Mouse (Mus musculus): ENCODE measurements around the gene Cd63.

Gene Cd63

DNA sequence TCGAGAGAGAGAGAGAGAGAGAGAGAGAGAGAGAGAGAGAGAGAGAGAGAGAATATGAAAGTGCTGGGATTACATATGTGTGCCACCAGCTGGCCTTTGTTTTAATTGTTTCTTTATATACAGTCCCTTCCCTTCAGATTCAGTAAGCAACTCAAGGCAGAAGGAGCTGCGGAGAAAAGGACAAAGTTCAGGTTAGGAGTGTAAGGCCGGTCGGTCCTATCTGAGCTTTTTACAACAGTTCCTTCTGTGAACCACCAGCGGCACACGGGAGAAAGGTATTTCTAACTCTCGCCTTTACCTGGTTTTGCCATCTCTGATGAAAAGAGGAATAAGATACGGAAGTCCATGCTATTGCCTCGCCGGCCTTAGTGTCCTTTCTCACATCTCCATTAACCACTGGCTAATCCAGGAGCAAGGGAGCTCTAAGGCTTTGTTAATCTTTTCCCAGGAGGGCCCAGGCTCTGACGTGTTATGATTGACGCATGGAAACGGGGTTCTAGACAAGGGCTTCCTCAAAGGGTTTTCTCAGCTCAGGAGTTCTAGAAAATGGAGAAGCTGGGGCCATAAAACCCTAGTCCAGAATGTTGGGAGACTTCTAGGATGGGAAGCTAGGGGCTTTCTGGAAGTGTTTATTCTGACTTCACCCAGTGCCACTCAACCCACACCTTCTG lies 8.1 kb downstream of the Cd63 start:
- DNase-seq: no peak

DNA sequence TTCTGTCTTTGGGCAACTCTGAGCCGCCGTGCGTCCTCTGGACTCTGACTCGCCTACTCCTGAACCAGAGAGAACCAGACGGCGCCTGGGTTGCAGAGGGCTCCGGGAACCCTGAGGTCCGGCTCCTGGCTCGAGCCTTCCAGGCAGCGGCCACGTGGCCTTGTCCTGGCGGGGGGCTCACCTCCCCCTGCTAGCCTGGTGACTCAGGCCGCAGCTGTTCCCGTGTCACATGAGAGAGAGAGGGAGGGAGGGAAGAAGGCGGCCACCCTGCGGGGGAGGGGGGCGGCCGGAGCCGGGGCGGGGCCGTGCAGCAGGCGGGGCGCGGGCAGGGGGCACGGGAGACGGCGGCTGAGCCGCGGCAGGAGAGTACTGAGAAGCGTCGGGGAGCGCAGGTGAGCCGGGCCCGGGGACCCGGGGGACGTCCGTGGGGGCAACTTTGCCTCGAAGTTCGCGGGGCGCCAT lies 8.8 kb downstream of the Cd63 start:
- peak; percentile 92 for DNase-seq

DNA sequence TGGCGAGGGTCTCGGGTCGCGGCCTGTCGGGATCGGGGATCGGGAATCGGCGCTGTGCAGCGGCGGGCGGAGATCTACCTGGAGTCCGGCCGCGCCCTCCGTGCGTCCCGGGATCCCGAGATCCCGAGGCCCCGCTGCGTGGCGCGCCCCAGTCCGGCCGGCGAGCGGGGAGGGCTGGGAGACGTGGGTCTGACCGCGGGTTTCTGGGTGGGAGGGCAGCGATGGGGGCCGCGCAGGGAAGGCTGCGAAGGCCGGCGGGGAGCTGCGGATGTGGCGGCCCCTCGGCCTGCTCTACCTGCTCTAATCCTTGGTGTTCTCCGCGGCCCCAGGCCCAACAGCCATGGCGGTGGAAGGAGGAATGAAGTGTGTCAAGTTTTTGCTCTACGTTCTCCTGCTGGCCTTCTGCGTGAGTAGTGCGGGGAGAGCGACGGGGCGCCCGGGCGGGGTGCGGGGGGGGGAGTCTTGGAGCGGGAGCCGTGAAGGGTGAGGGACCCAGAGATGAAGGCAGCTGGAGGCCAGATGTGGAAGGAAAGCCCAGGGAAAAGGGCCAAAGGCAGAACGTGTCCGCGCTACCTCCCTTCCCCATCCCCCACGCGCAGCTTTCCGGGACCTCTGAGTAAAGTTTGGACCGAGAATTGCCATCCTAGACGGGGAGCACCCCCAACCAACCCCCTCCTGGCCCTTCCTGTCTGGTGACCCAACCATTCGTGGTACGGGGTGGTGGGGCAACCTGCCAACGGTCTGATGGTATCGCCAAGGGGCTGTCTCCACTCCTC lies 9.5 kb downstream of the Cd63 start:
- peak; percentile 65 for DNase-seq

- DNase-seq: no peak
Observed at GRCm38 (mm10) chr10:128911430-128911829, 10.6 kb downstream of the Cd63 start.

DNA sequence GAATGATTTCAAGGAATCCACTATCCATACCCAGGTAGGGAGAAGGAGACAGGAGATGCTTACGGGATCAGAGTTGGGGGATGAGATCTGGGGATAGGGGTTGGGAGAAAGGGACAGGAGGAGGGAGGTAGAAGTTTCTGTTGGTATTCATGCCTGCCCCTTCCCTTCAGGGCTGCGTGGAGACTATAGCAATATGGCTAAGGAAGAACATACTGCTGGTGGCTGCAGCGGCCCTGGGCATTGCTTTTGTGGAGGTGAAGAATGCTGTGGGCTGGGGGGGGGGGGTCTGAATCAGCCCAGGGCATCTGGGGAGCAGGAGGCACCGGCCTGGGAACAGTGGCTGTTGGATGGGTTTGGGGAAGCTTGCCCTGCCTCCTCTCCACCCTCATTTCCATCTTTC lies 11.5 kb downstream of the Cd63 start:
- DNase-seq: no peak

GRCm38 (mm10) chr10:128912791-128913190 lies 12.0 kb downstream of the Cd63 start:
- no peak for DNase-seq

- DNase-seq: peak; percentile 87
Observed at GRCm38 (mm10) chr10:128913219-128913618, 12.4 kb downstream of the Cd63 start.

DNA sequence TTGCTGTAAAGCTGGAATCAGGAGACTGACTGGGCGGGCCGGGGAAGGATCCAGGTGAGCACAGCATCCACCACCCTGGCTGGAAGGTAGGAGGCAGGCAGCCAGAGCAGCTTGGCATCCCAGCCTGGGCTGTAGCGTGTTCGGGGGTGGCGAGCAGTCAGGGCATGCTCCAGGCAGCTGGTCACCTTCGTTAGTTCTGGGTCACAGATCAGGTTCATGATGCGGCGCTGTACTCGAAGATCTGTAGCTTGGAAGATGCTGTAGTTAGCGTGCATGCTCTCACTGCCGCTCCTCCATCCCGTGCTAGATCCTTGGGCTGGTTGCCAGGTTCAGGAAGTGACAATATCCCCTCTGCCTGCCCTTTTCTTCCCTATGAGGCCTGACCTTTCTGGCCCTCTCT lies 12.9 kb downstream of the Cd63 start:
- no peak for DNase-seq

- no peak for DNase-seq
Observed at GRCm38 (mm10) chr10:128915550-128915949, 14.8 kb downstream of the Cd63 start.

GRCm38 (mm10) chr10:128916665-128917064 lies 15.9 kb downstream of the Cd63 start:
- DNase-seq: no peak

GRCm38 (mm10) chr10:128917400-128917799 lies 16.6 kb downstream of the Cd63 start:
- DNase-seq: no peak

DNA sequence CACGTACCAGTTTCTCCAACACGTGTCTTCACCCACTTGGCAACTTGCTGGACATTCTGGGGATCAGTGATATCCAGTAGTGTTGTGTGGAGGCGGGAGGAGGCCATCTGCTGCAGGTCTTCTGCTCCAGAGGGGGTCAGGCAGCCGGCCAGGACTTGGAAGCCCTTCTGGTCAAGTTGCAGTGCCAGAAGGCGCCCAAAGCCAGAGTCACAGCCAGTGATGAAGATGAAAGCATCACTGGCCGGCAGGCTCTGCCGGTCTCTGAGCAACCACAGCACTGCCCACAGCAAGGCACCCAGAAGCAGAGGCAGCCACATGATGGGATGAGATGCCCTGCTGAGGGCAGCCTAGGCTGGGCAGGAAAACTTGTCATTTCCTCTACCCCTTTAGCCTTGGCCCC lies 17.5 kb downstream of the Cd63 start:
- DNase-seq: peak; percentile 48

- DNase-seq: no peak
Observed at GRCm38 (mm10) chr10:128919203-128919631, 18.4 kb downstream of the Cd63 start.

- DNase-seq: no peak
Observed at GRCm38 (mm10) chr10:128919966-128920365, 19.2 kb downstream of the Cd63 start.

- DNase-seq: no peak
Observed at GRCm38 (mm10) chr10:128920736-128921161, 20.0 kb downstream of the Cd63 start.

DNA sequence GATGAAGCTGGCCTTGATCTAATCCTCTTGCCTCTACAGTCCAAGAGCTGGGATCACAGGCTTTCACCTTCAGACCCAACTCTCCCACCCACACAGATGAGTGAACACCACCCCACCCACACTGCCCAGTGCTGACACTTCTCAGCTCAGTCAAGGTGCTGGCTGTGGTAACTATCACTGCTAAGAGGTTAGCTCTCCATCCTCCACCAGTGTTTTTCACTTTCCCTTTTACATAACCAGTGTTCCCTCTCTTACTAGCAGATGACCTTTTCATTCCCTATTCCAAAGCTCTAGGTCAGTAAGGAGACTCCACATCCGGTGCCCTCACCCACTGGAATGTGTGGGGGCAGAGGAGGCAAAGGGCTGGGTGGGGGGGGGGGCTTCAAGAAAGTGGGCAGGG lies 20.5 kb downstream of the Cd63 start:
- DNase-seq: no peak

GRCm38 (mm10) chr10:128921883-128922821 lies 21.4 kb downstream of the Cd63 start:
- peak; percentile 54 for DNase-seq

- DNase-seq: no peak
Observed at GRCm38 (mm10) chr10:128922822-128923012, 21.9 kb downstream of the Cd63 start, which contains the start of gene Rdh5. Gene Rdh5, minus strand, starts transcription at chr10:128922888.

DNA sequence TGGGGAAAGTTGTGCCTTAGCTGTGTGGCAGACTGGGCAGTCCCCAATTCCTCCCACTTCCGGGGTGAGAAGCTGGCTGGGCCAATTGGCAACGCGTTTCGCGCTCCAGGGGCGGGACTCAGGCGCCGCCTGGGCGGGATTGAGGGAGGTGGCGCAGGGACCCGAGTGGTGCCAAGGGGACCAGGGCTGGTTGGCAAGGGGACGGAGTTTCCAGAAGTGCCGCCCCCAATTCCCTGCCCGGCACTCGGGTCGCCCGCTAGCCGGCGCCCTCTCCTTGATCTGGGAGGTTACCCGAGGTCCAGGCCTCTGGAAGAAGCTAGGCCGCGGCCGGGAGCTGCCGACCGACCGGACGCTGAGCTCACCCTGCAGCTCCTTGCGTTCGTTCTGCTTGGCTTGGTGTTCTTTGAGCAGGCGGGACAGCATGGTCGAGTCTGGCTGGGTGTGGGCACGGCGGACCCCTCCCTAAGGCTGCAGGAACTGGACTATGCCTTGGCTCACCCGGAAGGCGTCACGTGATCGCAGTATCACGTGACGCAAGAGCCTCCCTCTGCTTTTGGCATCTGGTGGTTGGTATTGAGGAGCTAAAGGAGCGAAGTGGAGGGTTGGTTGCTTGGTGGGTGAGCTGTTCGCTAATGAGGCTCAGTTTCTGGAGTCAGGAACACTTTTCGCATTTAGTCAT lies 22.4 kb downstream of the Cd63 start:
- DNase-seq: peak; percentile 96

- no peak for DNase-seq
Observed at GRCm38 (mm10) chr10:128923935-128924334, 23.1 kb downstream of the Cd63 start, which contains the start of gene Bloc1s1. Gene Bloc1s1, minus strand, starts transcription at chr10:128924035.

- DNase-seq: no peak
Observed at GRCm38 (mm10) chr10:128928356-128928755, 27.6 kb downstream of the Cd63 start.

DNA sequence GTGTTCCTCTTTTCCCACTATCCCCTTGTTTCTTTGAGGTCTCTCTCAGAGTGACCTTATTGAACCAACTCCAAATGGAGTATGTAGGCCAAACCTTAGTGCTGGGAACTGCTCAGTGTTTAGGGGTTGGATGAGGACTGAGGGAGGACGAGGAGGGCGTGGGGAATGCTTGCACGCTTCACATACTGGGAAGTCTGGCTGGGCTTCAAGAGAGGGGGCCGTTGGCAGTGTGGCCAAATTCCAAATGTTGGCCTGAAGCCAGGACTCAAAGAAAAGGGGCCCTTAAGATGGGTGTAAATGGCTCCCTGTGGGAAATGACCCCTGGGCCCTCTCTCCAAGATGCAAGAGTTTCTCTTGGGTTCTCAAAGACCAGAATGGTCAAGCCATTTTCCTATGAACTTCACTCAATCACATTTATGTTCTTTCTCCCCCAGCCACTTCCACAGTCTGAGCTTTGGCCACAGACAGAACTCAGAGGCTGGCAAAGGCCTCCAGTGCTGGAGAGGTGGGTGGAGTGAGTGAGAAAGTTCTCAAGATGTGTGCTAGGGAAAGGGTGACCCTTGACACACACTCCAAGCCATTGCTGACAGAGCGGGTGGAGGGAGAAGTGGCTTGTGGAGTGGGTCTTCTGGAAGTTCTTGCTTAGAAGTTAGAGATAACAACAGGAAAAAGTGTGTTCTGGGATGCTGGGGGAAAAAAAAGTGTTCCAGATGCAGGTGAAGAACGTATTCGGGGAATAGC lies 29.0 kb downstream of the Cd63 start:
- DNase-seq: no peak

Data from layer of hippocampus, adult 9-11 months (tissue).